Mouse (Mus musculus): Measurements from ENCODE around the gene Atp5e. TPM values are rescaled to one million over a fixed set of nuclear protein-coding genes. Genes with fewer than 3 reads are reported as not detected.

The Atp5e gene
- polyA plus RNA-seq, 1 experiment from 2014 or later = 1,053 TPM

DNA sequence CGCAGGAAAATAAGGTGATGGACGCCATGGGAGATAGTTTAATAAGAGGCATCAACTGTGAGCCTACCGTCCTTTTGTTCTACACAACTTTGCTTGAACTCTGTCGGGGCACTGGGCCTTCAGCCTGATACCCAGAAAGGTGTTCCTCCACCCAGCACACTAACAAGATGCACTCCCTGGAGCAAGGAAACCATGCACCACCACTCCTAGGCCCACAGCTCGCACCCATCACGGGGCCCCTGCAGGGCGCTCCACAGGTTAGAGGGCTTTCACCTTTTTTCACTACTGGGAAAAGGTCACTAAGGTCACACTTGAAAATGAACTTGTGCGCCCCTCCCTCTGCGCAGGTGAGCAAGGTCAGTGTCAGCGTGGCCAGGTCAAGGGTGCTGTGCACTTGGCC, 535 bp downstream of the Atp5e start:
- H3K36me3 ChIP-seq (ENCODE audit: control insufficient read depth, insufficient read depth, low read length) = peaks cover 21% of the 10 kb centered on the region
- peak overlapping the region; percentile 78 for H3K27ac ChIP-seq (ENCODE audit: low read depth, low read length)
- H3K4me2 ChIP-seq = peak overlapping the region; percentile 99
- H3K27me3 ChIP-seq (ENCODE audit: control insufficient read depth, insufficient read depth, low read length) = no peaks in the 10 kb centered on the region
- H3K4me1 ChIP-seq (ENCODE audit: control insufficient read depth, insufficient read depth, low read length) = peaks cover 5% of the 10 kb centered on the region
- peak; percentile 23 for ATAC-seq (replicated peaks; ENCODE audit: insufficient number of reproducible peaks, low FRiP score, low TSS enrichment)
- no peaks in the 10 kb centered on the region for H3K9me3 ChIP-seq (replicated peaks; ENCODE audit: control insufficient read depth, low read length)
- peak overlapping the region; percentile 88 for H3K9ac ChIP-seq (ENCODE audit: low read depth, low read length)
- 34% methylated on average over 10 of the region's 10 CpGs for WGBS (ENCODE audit: insufficient replicate concordance)
- H3K4me3 ChIP-seq (ENCODE audit: low read depth, low read length) = peak overlapping the region; percentile 77

DNA sequence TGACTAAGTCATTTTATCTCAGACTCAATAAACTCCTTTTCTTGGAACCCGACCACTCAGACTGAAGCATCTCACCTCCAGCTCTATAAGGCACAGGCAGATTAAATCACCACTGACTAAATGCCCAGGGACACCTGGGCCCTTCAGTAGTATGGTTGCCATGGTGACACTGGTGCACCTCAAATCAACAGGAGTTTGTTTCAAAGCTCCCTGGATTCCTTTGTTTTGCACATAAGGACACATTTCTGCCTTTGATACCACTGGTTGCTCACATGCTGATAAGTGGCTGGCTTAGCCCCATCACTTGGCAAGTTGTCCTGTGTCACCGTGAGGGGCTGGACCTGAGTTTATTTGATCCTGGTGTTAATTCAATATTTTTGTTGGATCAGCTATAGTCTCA, 4.5 kb downstream of the Atp5e start:
- H3K4me1 ChIP-seq (ENCODE audit: control insufficient read depth, insufficient read depth, low read length) = peaks cover 5% of the 10 kb centered on the region
- no peak overlapping the region for H3K4me2 ChIP-seq
- no peak overlapping the region for H3K9ac ChIP-seq (ENCODE audit: low read depth, low read length)
- H3K9me3 ChIP-seq (replicated peaks; ENCODE audit: control insufficient read depth, low read length) = no peaks in the 10 kb centered on the region
- H3K36me3 ChIP-seq (ENCODE audit: control insufficient read depth, insufficient read depth, low read length) = peaks cover 16% of the 10 kb centered on the region
- no peak for ATAC-seq (replicated peaks; ENCODE audit: insufficient number of reproducible peaks, low FRiP score, low TSS enrichment)
- H3K27me3 ChIP-seq (ENCODE audit: control insufficient read depth, insufficient read depth, low read length) = no peaks in the 10 kb centered on the region
- H3K4me3 ChIP-seq (ENCODE audit: low read depth, low read length) = no peak overlapping the region
- H3K27ac ChIP-seq (ENCODE audit: low read depth, low read length) = no peak overlapping the region
- WGBS (ENCODE audit: insufficient replicate concordance) = 65% methylated on average over 2 of the region's 2 CpGs

GRCm38 (mm10) chr2:174453681-174454080, 10.2 kb downstream of the Atp5e start:
- Histone ChIP-seq H3K9ac (ENCODE audit: low read depth, low read length) (peak overlapping the region; percentile 24; the same call in 1 of the 2 replicates), H3K27ac (ENCODE audit: low read depth, low read length) (peak overlapping the region; percentile 30; the same call in 1 of the 2 replicates), H3K4me1 (ENCODE audit: control insufficient read depth, insufficient read depth, low read length) (no peaks in the 10 kb centered on the region), H3K9me3 (replicated peaks; ENCODE audit: control insufficient read depth, low read length) (no peaks in the 10 kb centered on the region), H3K4me2 (peak overlapping the region; percentile 27; the same call in 1 of the 2 replicates), H3K36me3 (ENCODE audit: control insufficient read depth, insufficient read depth, low read length) (no peaks in the 10 kb centered on the region), H3K4me3 (ENCODE audit: low read depth, low read length) (no peak overlapping the region), H3K27me3 (ENCODE audit: control insufficient read depth, insufficient read depth, low read length) (no peaks in the 10 kb centered on the region)
- ATAC-seq (replicated peaks; ENCODE audit: insufficient number of reproducible peaks, low FRiP score, low TSS enrichment) = peak; percentile 77
- WGBS (ENCODE audit: insufficient replicate concordance) = 55% methylated on average over 7 of the region's 7 CpGs

DNA sequence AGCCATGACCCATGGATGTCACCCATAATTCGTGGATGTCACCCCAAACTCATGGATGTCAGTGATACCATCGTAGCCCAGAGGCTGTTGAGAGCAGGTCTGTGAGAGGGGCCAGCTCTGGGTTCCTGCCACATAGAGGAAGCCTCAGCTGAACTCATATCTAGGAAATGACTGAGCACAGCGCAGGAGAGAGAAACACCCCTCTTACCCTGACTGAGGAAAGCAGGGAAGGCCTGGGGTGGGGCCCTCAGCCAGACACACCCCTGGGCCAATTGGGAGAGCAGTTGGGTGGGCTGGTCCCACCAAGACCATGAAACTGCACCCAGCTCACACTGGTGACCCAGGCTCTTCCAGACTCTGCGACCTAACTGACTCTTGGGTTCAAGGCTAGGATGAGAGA, 13.6 kb downstream of the Atp5e start, which contains the start of gene Tubb1:
Tubb1 (plus strand) TSS at position 343 of the 400 bp plus-strand sequence.
- Histone ChIP-seq H3K4me1 (ENCODE audit: control insufficient read depth, insufficient read depth, low read length) (no peaks in the 10 kb centered on the region), H3K4me3 (ENCODE audit: low read depth, low read length) (no peak within 1 kb of the TSS), H3K27ac (ENCODE audit: low read depth, low read length) (no peak within 1 kb of the TSS), H3K9me3 (replicated peaks; ENCODE audit: control insufficient read depth, low read length) (no peaks in the 10 kb centered on the region), H3K9ac (ENCODE audit: low read depth, low read length) (no peak within 1 kb of the TSS), H3K27me3 (ENCODE audit: control insufficient read depth, insufficient read depth, low read length) (no peaks in the 10 kb centered on the region; the same call in 1 of the 2 replicates), H3K4me2 (no peak within 1 kb of the TSS), H3K36me3 (ENCODE audit: control insufficient read depth, insufficient read depth, low read length) (no peaks in the 10 kb centered on the region)
- 53% methylated on average over 4 of the region's 4 CpGs for WGBS (ENCODE audit: insufficient replicate concordance)
- ATAC-seq (replicated peaks; ENCODE audit: insufficient number of reproducible peaks, low FRiP score, low TSS enrichment) = peak; percentile 55; the same call in 1 of the 2 replicates

DNA sequence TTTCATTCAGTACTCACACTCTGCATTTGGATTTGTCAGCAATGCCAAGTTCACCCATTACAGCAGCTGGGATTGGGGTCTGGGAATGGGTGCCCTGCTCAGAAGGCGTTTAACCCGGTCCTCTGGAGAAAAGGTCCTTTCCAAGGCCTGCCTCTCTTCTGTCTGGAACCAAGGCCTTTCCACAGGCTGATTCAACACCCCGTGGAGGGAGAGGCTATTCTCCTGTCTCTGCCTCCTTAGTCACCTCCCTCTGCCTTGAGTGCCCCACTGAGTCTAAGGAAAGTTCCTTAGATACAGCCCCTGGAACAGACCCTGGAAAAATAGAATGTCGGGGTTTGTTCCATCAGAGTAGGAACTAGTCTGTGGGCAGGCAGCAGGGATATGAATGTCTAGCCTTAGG, 15.5 kb downstream of the Atp5e start:
- Histone ChIP-seq H3K27me3 (ENCODE audit: control insufficient read depth, insufficient read depth, low read length) (no peaks in the 10 kb centered on the region; the same call in 1 of the 2 replicates), H3K27ac (ENCODE audit: low read depth, low read length) (no peak overlapping the region), H3K9me3 (replicated peaks; ENCODE audit: control insufficient read depth, low read length) (no peaks in the 10 kb centered on the region), H3K4me1 (ENCODE audit: control insufficient read depth, insufficient read depth, low read length) (no peaks in the 10 kb centered on the region), H3K9ac (ENCODE audit: low read depth, low read length) (no peak overlapping the region), H3K4me3 (ENCODE audit: low read depth, low read length) (no peak overlapping the region), H3K36me3 (ENCODE audit: control insufficient read depth, insufficient read depth, low read length) (no peaks in the 10 kb centered on the region), H3K4me2 (no peak overlapping the region)
- no peak for ATAC-seq (replicated peaks; ENCODE audit: insufficient number of reproducible peaks, low FRiP score, low TSS enrichment)
- WGBS (ENCODE audit: insufficient replicate concordance) = 86% methylated on average over 4 of the region's 4 CpGs

DNA sequence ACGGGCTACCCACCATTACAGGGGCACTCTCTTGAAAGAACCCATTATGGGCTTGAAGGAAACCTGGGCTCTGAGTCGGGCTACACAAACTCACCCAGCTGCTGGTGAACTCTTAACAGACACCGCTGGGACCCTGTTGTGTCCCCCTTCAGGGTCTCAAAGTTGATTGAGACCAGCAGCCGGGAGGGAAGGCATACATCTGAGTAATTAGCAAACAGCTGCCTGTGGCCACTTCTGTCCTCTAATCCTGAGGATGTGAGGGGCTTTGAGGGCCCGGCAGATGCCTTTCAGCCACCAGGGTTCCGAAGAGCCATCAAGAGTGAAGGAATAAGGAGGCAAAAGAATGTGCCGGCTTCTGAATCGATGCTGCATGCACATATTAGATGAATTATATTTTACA, 17.0 kb downstream of the Atp5e start:
- Histone ChIP-seq H3K36me3 (ENCODE audit: control insufficient read depth, insufficient read depth, low read length) (no peaks in the 10 kb centered on the region), H3K27me3 (ENCODE audit: control insufficient read depth, insufficient read depth, low read length) (no peaks in the 10 kb centered on the region; the same call in 1 of the 2 replicates), H3K27ac (ENCODE audit: low read depth, low read length) (no peak overlapping the region), H3K4me3 (ENCODE audit: low read depth, low read length) (no peak overlapping the region), H3K9me3 (replicated peaks; ENCODE audit: control insufficient read depth, low read length) (no peaks in the 10 kb centered on the region), H3K9ac (ENCODE audit: low read depth, low read length) (no peak overlapping the region), H3K4me2 (no peak overlapping the region), H3K4me1 (ENCODE audit: control insufficient read depth, insufficient read depth, low read length) (peaks cover 3% of the 10 kb centered on the region; the same call in 1 of the 2 replicates)
- WGBS (ENCODE audit: insufficient replicate concordance) = 65% methylated on average over 8 of the region's 8 CpGs
- ATAC-seq (replicated peaks; ENCODE audit: insufficient number of reproducible peaks, low FRiP score, low TSS enrichment) = no peak

DNA sequence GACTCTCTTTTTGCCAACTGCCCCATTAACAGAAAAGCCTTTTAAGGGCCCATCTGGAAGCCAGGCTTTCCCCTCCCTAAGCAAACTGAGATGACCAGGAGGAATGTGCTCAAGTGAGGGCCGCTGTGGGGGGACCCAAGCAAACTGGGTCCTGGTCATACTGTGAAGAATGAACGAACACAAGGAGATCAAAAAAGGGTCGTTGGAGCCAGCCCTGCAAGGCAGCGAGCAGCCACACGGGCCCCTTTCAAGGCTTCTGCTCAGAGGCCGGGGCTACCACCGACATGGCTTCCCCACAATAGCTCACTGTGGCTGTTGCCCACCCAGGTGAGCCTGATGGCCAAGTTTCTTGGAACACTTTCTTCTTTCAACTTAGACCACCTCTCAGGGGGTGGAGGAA, 17.4 kb downstream of the Atp5e start:
- peaks cover 3% of the 10 kb centered on the region; the same call in 1 of the 2 replicates for H3K4me1 ChIP-seq (ENCODE audit: control insufficient read depth, insufficient read depth, low read length)
- no peak overlapping the region for H3K27ac ChIP-seq (ENCODE audit: low read depth, low read length)
- no peaks in the 10 kb centered on the region for H3K9me3 ChIP-seq (replicated peaks; ENCODE audit: control insufficient read depth, low read length)
- ATAC-seq (replicated peaks; ENCODE audit: insufficient number of reproducible peaks, low FRiP score, low TSS enrichment) = no peak
- no peak overlapping the region for H3K9ac ChIP-seq (ENCODE audit: low read depth, low read length)
- H3K4me3 ChIP-seq (ENCODE audit: low read depth, low read length) = no peak overlapping the region
- H3K27me3 ChIP-seq (ENCODE audit: control insufficient read depth, insufficient read depth, low read length) = no peaks in the 10 kb centered on the region; the same call in 1 of the 2 replicates
- no peaks in the 10 kb centered on the region for H3K36me3 ChIP-seq (ENCODE audit: control insufficient read depth, insufficient read depth, low read length)
- WGBS (ENCODE audit: insufficient replicate concordance) = 56% methylated on average over 7 of the region's 7 CpGs
- no peak overlapping the region for H3K4me2 ChIP-seq

GRCm38 (mm10) chr2:174445018-174445417, 18.9 kb downstream of the Atp5e start:
- no peak overlapping the region for H3K27ac ChIP-seq (ENCODE audit: low read depth, low read length)
- ATAC-seq (replicated peaks; ENCODE audit: insufficient number of reproducible peaks, low FRiP score, low TSS enrichment) = no peak
- H3K4me2 ChIP-seq = no peak overlapping the region
- H3K4me3 ChIP-seq (ENCODE audit: low read depth, low read length) = no peak overlapping the region
- no peaks in the 10 kb centered on the region for H3K36me3 ChIP-seq (ENCODE audit: control insufficient read depth, insufficient read depth, low read length)
- no peaks in the 10 kb centered on the region; the same call in 1 of the 2 replicates for H3K27me3 ChIP-seq (ENCODE audit: control insufficient read depth, insufficient read depth, low read length)
- 79% methylated on average over 6 of the region's 6 CpGs for WGBS (ENCODE audit: insufficient replicate concordance)
- H3K9ac ChIP-seq (ENCODE audit: low read depth, low read length) = no peak overlapping the region
- peaks cover 3% of the 10 kb centered on the region; the same call in 1 of the 2 replicates for H3K4me1 ChIP-seq (ENCODE audit: control insufficient read depth, insufficient read depth, low read length)
- H3K9me3 ChIP-seq (replicated peaks; ENCODE audit: control insufficient read depth, low read length) = no peaks in the 10 kb centered on the region

- H3K4me3 ChIP-seq (ENCODE audit: low read depth, low read length) = no peak overlapping the region
- no peaks in the 10 kb centered on the region for H3K9me3 ChIP-seq (replicated peaks; ENCODE audit: control insufficient read depth, low read length)
- no peak overlapping the region for H3K9ac ChIP-seq (ENCODE audit: low read depth, low read length)
- H3K4me1 ChIP-seq (ENCODE audit: control insufficient read depth, insufficient read depth, low read length) = peaks cover 4% of the 10 kb centered on the region; the same call in 1 of the 2 replicates
- no peaks in the 10 kb centered on the region; the same call in 1 of the 2 replicates for H3K27me3 ChIP-seq (ENCODE audit: control insufficient read depth, insufficient read depth, low read length)
- 65% methylated on average over 7 of the region's 7 CpGs for WGBS (ENCODE audit: insufficient replicate concordance)
- no peak overlapping the region for H3K27ac ChIP-seq (ENCODE audit: low read depth, low read length)
- no peak overlapping the region for H3K4me2 ChIP-seq
- ATAC-seq (replicated peaks; ENCODE audit: insufficient number of reproducible peaks, low FRiP score, low TSS enrichment) = no peak
- H3K36me3 ChIP-seq (ENCODE audit: control insufficient read depth, insufficient read depth, low read length) = no peaks in the 10 kb centered on the region
Observed at GRCm38 (mm10) chr2:174444359-174444758, 19.5 kb downstream of the Atp5e start.

All from heart, embryonic 11.5 days (tissue).